Mouse (Mus musculus): ENCODE measurements around the gene Fktn.
A peak's percentile ranks its signal among the peaks of the same experiment; 100 is the strongest.
"Not testable (repeated sequence)": the region's sequence is repeated elsewhere in the genome, so short reads cannot be mapped to it uniquely, and the experiment has no call there.

The Fktn gene

GRCm38 (mm10) chr4:53713704-53714050 is at the start of gene Fktn:
Fktn (plus strand) TSS chr4:53713998.
- DNase-seq = no peak

- DNase-seq = no peak
Measured at GRCm38 (mm10) chr4:53682092-53682491, 31.7 kb upstream of the Fktn start.

GRCm38 (mm10) chr4:53688965-53689364 is 24.8 kb upstream of the Fktn start:
- DNase-seq = no peak

GRCm38 (mm10) chr4:53691418-53691817 is 22.4 kb upstream of the Fktn start:
- DNase-seq = no peak

GRCm38 (mm10) chr4:53709166-53709565 is 4.6 kb upstream of the Fktn start:
- not testable (repeated sequence) for DNase-seq

- no peak for DNase-seq
Measured at GRCm38 (mm10) chr4:53710021-53710420, 3.8 kb upstream of the Fktn start.

GRCm38 (mm10) chr4:53710555-53711328 is 3.1 kb upstream of the Fktn start:
- DNase-seq = no peak

- peak; percentile 96 for DNase-seq
Measured at GRCm38 (mm10) chr4:53714051-53714814, 435 bp downstream of the Fktn start.

- no peak for DNase-seq
Measured at GRCm38 (mm10) chr4:53715977-53716376, 2.2 kb downstream of the Fktn start.

GRCm38 (mm10) chr4:53717546-53717945 is 3.7 kb downstream of the Fktn start:
- DNase-seq = no peak

- DNase-seq = no peak
Measured at GRCm38 (mm10) chr4:53718261-53718660, 4.5 kb downstream of the Fktn start.

GRCm38 (mm10) chr4:53722506-53722905 is 8.7 kb downstream of the Fktn start:
- DNase-seq = no peak

- not testable (repeated sequence) for DNase-seq
Measured at GRCm38 (mm10) chr4:53726100-53726499, 12.3 kb downstream of the Fktn start.

GRCm38 (mm10) chr4:53728121-53728520 is 14.3 kb downstream of the Fktn start:
- DNase-seq = no peak

GRCm38 (mm10) chr4:53738956-53739616 is 25.3 kb downstream of the Fktn start:
- peak; percentile 78 for DNase-seq

- no peak for DNase-seq
Measured at GRCm38 (mm10) chr4:53749831-53750230, 36.0 kb downstream of the Fktn start.

GRCm38 (mm10) chr4:53750391-53751120 is 36.8 kb downstream of the Fktn start:
- no peak for DNase-seq

GRCm38 (mm10) chr4:53757030-53757429 is 43.2 kb downstream of the Fktn start:
- DNase-seq = no peak

GRCm38 (mm10) chr4:53758764-53759163 is 45.0 kb downstream of the Fktn start:
- DNase-seq = no peak

GRCm38 (mm10) chr4:53759678-53760077 is 45.9 kb downstream of the Fktn start:
- no peak for DNase-seq

- no peak for DNase-seq
Measured at GRCm38 (mm10) chr4:53762501-53762900, 48.7 kb downstream of the Fktn start.

GRCm38 (mm10) chr4:53770958-53771735 is 57.3 kb downstream of the Fktn start:
- DNase-seq = no peak

Measured in embryo, embryonic 11 days (tissue).